Mouse (Mus musculus) brain, embryonic 14.5 days (tissue): Measurements from ENCODE around the gene Hoxa9. TPM values are rescaled to one million over a fixed set of nuclear protein-coding genes. Genes with fewer than 3 reads are reported as not detected.

Source experiments
- DNase-seq: peaks from one replicate; pipeline ENCODE4 v3.0.0-alpha.2; 2011; ENCODE audit warnings: low read depth
- CTCF ChIP-seq: fragments of 200-500 bp; IDR thresholded peaks from 2 replicates; pipeline ENCODE4 v1.5.1; 2012; ENCODE audit warnings: inconsistent platforms, mild to moderate bottlenecking, moderate library complexity, borderline replicate concordance; ENCODE audit not compliant: insufficient read depth, insufficient read length; ENCODE audit errors: extremely low read depth
- POLR2A ChIP-seq: fragments of 200-500 bp; IDR thresholded peaks from 2 replicates; pipeline ENCODE4 v1.6.1; 2012; ENCODE audit warnings: mild to moderate bottlenecking, inconsistent platforms, borderline replicate concordance; ENCODE audit not compliant: poor library complexity, insufficient read depth, insufficient read length, severe bottlenecking; ENCODE audit errors: extremely low read depth
- polyA plus RNA-seq: library from polyadenylated mRNA; depleted of rRNA; stranded (reverse); fragments of >200 nt; gene quantifications from 2 replicates; pipeline ENCODE4 v1.2.3, GENCODE M21; 2012

Gene Hoxa9
- polyA plus RNA-seq, 1 experiment, result not detected

DNA sequence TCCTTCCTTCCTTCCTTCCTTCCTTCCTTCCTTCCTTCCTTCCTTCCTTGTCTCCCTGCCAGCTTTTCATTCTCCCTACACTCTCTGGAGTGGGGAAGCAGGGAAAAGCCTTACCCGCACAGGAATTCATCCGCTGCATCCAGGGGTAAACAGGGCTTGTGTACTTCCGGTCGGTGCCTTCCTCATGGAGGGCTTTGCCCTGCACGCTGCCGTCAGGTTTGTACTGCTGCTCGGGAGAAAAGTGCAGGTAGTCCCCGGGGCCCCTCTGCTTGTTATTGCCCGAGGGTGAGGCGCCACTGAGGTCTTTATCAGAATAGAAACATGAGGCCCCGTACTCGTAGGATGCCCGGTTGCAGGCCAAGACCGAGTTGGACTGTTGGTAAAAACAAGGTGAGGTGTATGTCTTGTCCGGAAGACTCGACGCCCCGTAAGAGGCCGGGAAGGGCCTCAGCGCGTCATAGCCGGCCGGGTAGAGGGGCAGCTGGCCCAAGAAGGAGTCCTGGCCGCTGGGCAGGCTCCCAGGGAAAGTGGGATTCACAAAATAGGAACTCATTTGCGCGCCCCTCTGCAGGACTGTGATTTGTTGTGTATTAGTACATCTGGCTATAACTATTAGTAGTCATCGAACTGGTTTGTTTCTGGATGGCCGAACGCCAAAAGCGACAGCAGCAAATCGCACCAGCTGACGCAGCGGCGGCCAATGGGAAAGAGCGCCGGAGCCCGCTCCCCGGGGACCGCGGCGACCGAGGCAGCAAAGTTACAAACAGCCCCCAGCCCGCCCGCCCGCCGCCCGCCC, 22.6 kb downstream of the Hoxa9 start, which contains the start of gene Hoxa6:
Gene Hoxa6 (minus strand): TSS at position 651 of the 796 bp plus-strand sequence.
- TF ChIP-seq CTCF (no peak), POLR2A (no peak)
- no peak for DNase-seq

DNA sequence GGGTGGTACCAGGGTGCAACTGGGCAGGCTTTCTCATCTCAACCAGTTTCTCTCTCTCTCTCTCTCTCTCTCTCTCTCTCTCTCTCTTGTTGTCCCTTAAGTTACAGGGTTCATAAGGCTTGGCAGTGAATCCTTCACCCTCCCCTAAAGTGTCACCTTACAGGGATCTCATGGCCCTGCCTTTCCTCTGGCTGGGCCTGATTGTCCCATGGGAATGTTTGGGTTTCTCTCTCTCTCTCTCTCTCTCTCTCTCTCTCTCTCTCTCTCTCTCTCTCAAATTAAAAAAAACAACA, 23.3 kb downstream of the Hoxa9 start:
- no peak for DNase-seq
- TF ChIP-seq CTCF, result no peak
- no peak for TF ChIP-seq POLR2A

DNA sequence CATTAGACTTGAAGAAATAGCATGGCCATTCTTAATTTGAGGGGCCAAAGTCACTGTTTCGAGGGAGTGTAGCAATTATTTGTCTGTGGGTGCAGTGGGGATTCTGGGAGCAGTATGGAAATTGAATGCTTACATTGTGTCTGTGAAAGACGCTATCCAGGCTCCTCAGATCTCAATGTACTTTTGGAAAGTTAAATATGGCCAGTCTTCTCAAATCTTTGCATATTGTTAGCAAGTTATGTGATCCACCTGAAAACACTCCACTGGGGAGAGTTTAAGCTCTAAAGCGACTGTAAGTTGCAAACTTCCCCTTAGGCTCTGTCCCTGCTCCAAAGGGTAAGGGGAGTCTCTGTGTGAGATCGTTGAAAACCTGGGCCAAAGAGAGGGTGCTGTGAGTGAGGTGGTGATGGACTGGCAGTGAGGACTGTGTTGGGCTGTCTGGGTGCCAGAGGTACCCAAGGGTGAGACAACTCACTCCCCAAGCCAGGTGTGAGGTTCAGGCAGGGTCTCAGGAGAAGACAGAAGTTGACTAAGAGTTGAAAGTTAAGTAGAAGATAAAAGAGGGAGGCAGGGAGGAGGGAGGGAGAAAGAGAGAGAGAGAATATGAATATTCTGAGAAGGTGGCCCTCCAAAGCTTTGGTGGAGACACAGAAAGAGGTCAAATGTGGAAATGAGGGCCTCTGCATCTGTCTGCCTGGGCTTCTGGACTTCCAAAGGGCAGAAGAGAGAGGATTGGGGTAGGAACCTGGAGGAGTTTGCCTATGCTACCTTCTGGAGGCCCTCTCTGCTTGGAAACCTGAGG, 23.8 kb downstream of the Hoxa9 start:
- no peak for DNase-seq

DNA sequence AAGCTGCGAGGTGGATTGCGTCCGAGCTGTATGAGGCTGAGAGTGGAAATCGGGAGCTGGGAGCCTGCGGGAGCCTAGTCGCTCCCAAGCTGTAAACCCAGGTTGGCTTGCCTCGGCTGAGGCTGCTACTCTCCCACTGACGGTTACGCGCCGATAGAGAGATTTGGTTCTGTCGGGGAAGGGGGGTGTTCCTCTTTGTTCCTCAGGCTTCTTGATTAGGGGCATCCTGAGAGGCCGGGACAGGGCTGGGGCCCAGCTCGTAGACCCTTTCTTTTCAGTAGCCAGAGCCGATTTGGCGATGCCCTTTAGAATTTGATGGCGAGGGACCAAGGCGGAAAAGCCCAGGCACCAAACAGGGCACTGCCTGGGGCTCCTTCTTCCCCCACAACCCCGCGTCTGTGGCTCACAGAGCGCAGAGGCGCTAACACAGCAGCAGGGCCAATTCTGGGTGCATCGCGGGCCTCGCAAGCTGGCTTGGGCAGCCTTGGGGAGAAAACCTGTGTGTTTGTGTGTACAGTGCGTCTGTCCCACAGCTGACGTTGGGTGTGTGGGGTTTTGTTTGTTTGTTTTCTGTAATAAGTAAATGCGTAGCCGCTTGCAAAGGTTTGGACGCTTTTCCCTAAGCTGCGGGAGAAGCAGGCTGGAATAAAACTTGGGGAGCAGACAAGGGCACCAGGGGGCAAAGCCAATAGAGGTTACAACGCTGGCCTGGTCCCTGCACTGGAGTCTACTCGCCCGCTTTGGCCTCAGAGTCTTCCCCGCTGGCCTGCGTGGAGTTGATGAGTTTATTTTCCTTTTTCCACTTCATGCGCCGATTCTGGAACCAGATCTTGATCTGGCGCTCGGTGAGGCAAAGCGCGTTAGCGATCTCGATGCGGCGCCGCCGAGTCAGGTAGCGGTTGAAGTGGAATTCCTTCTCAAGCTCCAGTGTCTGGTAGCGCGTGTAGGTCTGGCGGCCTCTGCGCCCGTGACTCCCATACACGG, 25.0 kb downstream of the Hoxa9 start:
- DNase-seq, result no peak
- TF ChIP-seq CTCF (no peak), POLR2A (no peak)

More for the DNA sequence above, 23.8 kb downstream of the Hoxa9 start:
- no peak for TF ChIP-seq CTCF
- TF ChIP-seq POLR2A, result no peak

DNA sequence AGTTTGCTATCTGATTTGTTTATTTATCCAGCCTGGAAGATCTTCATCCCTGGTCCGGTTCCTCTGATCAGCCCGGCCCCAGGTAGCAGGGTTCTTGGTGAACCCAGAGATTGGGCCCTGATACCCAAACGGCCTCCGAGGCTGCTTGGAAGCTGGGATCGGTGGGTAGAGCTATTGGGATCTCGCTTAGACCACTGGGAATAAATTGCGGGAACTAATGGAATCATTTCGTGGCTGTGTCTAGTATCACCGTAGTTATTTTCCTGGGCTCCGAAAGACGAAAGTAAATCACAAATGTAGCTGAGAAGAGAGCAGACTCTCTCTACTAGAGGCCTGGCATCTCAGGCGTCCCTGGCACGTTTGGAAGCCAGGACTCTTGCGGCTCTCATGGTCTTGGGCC, 25.7 kb downstream of the Hoxa9 start:
- DNase-seq, result no peak
- no peak for TF ChIP-seq POLR2A
- TF ChIP-seq CTCF, result no peak

DNA sequence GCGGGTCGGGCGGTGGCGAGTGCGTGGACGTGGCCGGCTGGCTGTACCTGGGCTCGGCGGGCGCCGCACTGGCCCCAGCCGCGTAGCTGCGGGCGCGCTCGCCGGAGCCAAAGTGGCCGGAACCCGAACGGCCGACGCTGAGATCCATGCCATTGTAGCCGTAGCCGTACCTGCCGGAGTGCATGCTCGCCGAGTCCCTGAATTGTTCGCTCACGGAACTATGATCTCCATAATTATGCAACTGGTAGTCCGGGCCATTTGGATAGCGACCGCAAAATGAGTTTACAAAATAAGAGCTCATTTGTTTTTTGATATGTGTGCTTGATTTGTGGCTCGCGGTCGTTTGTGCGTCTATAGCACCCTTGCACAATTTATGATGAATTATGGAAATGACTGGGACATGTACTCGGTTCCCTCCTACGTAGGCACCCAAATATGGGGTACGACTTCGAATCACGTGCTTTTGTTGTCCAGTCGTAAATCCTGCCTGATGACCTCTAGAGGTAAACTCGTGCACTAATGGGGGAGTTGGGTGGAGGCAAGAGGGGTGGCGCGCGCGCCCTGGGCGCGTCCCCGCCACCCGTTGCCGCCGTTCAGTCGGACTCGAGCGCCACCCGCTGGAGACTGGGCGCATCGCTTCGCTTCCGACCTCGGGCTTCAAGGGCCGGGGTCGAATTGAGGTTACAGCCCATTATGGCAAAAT, 26.7 kb downstream of the Hoxa9 start, which contains the start of gene Hoxa5:
Gene Hoxa5 (minus strand): TSS at position 538 of the 703 bp plus-strand sequence.
- DNase-seq, result no peak
- TF ChIP-seq POLR2A (no peak), CTCF (peak; percentile 71)

DNA sequence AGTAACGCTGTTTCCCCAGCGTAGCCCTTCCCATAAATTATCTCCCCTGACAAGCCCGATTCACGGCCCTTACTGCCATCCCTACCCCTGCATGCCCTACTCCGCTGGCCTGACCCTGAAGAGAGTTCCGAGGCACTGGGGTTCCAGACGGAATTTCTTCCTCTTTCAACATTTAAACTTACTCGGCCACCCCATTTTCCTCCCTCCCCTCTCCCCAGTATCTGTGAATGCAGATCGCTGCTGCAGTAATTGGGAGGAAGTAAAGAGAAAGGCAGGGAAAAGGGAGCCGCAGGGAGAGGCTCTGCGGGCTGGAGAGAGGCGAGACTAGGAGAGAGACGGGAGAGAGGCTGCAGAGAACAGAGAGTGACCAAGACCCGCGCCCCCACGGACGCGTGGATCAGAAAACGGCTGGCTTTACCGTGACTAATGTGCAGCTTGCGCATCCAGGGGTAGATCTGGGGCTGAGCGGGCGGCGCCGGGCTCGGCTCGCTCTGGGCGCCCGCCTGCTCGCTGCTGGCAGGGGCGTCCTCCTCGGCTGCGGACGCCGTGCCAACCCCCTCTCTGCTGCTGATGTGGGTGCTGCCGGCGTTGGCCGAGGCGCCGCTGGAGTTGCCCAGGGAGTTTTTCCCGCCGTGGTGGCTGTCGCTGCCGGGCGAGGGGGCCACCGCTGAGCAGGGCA, 27.4 kb downstream of the Hoxa9 start:
- TF ChIP-seq POLR2A (no peak), CTCF (no peak)

DNA sequence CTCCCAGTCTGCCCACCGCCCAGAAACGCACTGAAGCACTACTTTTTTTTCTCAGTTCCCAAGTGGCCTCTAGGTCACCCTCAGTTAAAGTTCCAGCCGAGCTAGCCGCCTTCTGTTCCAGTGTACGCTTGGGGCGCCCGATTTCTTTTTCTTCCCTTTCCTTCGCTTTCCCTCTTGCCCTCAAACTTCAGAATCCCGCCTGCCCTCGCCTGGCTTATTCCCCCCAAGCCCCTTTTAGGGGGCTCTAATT, 27.8 kb downstream of the Hoxa9 start:
- TF ChIP-seq POLR2A, result no peak
- TF ChIP-seq CTCF, result no peak
- no peak for DNase-seq

More for the DNA sequence above, 27.4 kb downstream of the Hoxa9 start:
- DNase-seq, result no peak

DNA sequence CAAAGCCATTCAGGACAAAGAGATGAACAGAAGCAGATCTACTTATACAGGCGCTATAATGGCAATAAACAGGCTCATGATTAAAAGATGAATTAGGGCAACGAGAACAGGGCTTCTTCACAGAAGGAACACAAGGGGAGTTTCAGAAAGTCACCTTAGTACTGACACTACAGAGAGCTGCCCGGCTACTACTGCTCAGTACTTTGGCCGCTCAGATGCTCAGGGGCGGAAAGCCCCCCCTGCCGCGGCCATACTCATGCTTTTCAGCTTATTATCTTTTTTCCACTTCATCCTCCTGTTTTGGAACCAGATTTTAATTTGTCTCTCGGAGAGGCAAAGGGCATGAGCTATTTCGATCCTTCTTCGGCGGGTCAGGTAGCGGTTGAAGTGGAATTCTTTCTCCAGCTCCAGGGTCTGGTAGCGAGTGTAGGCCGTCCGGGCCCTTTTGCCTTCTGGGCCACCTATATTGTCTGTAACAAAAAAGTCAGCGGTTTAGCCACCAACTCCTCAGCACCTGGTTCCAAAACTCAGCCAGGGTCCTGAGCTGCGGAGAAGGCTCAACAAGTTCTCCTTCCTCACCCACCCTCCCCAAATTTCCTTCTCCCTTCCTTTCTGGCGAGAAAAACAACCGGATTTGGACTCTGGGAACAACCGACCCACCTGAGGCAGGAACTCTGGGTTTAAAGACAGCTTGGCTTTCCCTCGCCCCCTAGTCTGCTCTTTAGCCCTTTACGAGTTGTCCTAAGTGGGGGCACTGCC, 28.3 kb downstream of the Hoxa9 start:
- no peak for DNase-seq
- TF ChIP-seq POLR2A (no peak), CTCF (no peak)
